Comparison of ENCODE assay signal across 30 mouse cellular contexts in genomic region chr3:119165691-119166090, GRCm38 (mm10).
DNase-seq lines count a peak whose midpoint lies in the region; ATAC-seq and TF ChIP-seq lines count a peak whose summit lies in the region.
"Had no signal": no experiment of that assay in that cellular context is flagged by ENCODE, and none has a peak within 500 bp of the region (broad histone marks: within the 10 kb centered on the region; RNA-seq: fewer than 3 reads in every experiment).

No protein-coding gene starts in this region.

- H3K36me3 ChIP-seq in forebrain, embryonic 10.5 days (replicated peaks): no peaks in the 10 kb centered on the region
- H3K36me3 ChIP-seq in forebrain, embryonic 15.5 days: no peaks in the 10 kb centered on the region
- H3K36me3 ChIP-seq: heart, embryonic 10.5 days; heart, embryonic 15.5 days; hindbrain, embryonic 12.5 days; limb, embryonic 13.5 days; liver, embryonic 12.5 days; neural tube, embryonic 13.5 days had no signal

- no peaks in the 10 kb centered on the region for H3K9me3 ChIP-seq in forebrain, embryonic 10.5 days
- H3K9me3 ChIP-seq in forebrain, embryonic 15.5 days: no peaks in the 10 kb centered on the region
- H3K9me3 ChIP-seq: heart, embryonic 10.5 days; heart, embryonic 15.5 days; hindbrain, embryonic 12.5 days; limb, embryonic 13.5 days; liver, embryonic 12.5 days; neural tube, embryonic 13.5 days had no signal

- H3K4me2 ChIP-seq in forebrain, embryonic 15.5 days (replicated peaks): peak overlapping the region; percentile 18; the same call in 1 of the 2 replicates
- H3K4me2 ChIP-seq: heart, embryonic 15.5 days; hindbrain, embryonic 12.5 days; limb, embryonic 13.5 days; liver, embryonic 12.5 days; neural tube, embryonic 13.5 days had no signal

- no peak for DNase-seq in layer of hippocampus, adult 2 months (ENCODE audit: low spot score in 2 of 2)
- no peak for DNase-seq in layer of hippocampus, adult 9-11 months
- peak; percentile 75 for DNase-seq in Muller cell, postnatal 12 days (ENCODE audit: inconsistent ontology term)
- no peak for DNase-seq in forebrain, embryonic 10.5 days (ENCODE audit: extremely low spot score, low spot score)
- DNase-seq in kidney, postnatal 4 days: no peak
- no peak for DNase-seq in embryo, embryonic 10.5 days (ENCODE audit: low spot score)
- DNase-seq: cerebellum, adult 11-12 months; cerebellum, adult 9-11 months; gastrocnemius, postnatal 14 days; kidney, adult 9 months; kidney, postnatal 10 days; lung, adult 18-20 months; lung, postnatal 4 days; right cerebral cortex, postnatal 25 days; thymus, adult 18-20 months; thymus, postnatal 36 days had no signal

- WGBS in forebrain, embryonic 10.5 days: 80% methylated on average over 6 of the region's 6 CpGs
- 14% methylated on average over 6 of the region's 6 CpGs for WGBS in forebrain, embryonic 15.5 days

- peak overlapping the region; percentile 29; the same call in 1 of the 2 replicates for H3K4me3 ChIP-seq in layer of hippocampus, adult 2 months
- H3K4me3 ChIP-seq in forebrain, embryonic 10.5 days: no peak overlapping the region
- no peak overlapping the region for H3K4me3 ChIP-seq in forebrain, embryonic 15.5 days
- H3K4me3 ChIP-seq: erythroblast, embryonic 14.5 days; heart, embryonic 10.5 days; heart, embryonic 15.5 days; hindbrain, embryonic 12.5 days; left cerebral cortex, adult 2 months; limb, embryonic 13.5 days; liver, embryonic 12.5 days; megakaryocyte, embryonic 14.5 days; neural tube, embryonic 13.5 days had no signal

- H3K9ac ChIP-seq in forebrain, embryonic 15.5 days (replicated peaks): no peak overlapping the region
- H3K9ac ChIP-seq: heart, embryonic 15.5 days; hindbrain, embryonic 12.5 days; limb, embryonic 13.5 days; liver, embryonic 12.5 days; neural tube, embryonic 13.5 days had no signal

- no peaks in the 10 kb centered on the region for H3K27me3 ChIP-seq in forebrain, embryonic 10.5 days (ENCODE audit: poor library complexity, severe bottlenecking)
- no peaks in the 10 kb centered on the region for H3K27me3 ChIP-seq in forebrain, embryonic 15.5 days
- H3K27me3 ChIP-seq: heart, embryonic 15.5 days; hindbrain, embryonic 12.5 days; limb, embryonic 13.5 days; liver, embryonic 12.5 days; megakaryocyte, embryonic 14.5 days; neural tube, embryonic 13.5 days had no signal

- peaks cover 21% of the 10 kb centered on the region for H3K4me1 ChIP-seq in forebrain, embryonic 10.5 days
- peaks cover 11% of the 10 kb centered on the region for H3K4me1 ChIP-seq in forebrain, embryonic 15.5 days
- H3K4me1 ChIP-seq: heart, embryonic 10.5 days; heart, embryonic 15.5 days; limb, embryonic 13.5 days; liver, embryonic 12.5 days; megakaryocyte, embryonic 14.5 days; neural tube, embryonic 13.5 days had no signal

- TF ChIP-seq CTCF in layer of hippocampus, adult 2 months (conservative IDR thresholded peaks at IDR 0.05): no peak

- 0 out of 2 replicates have a peak, but pooled peaks have one; percentile 38 for ATAC-seq in forebrain, embryonic 15.5 days (replicated peaks)
- ATAC-seq: CD4-positive, CD25-positive, alpha-beta regulatory T cell, adult 4 months; intestine, postnatal 0 days; liver, embryonic 12.5 days; lung, postnatal 0 days had no signal

- no peak overlapping the region for H3K27ac ChIP-seq in layer of hippocampus, adult 2 months
- peak overlapping the region; percentile 3; the same call in 1 of the 2 replicates for H3K27ac ChIP-seq in forebrain, embryonic 10.5 days
- H3K27ac ChIP-seq in forebrain, embryonic 15.5 days (replicated peaks): no peak overlapping the region
- H3K27ac ChIP-seq: heart, embryonic 10.5 days; heart, embryonic 15.5 days; hindbrain, embryonic 12.5 days; left cerebral cortex, adult 2 months; limb, embryonic 13.5 days; liver, embryonic 12.5 days; neural tube, embryonic 13.5 days; stomach, postnatal 0 days had no signal
